Mouse (Mus musculus): ENCODE results near the gene Cdca5. TPM values are rescaled to one million over a fixed set of nuclear protein-coding genes. Genes with fewer than 3 reads are reported as not detected.

Gene Cdca5
- polyA plus RNA-seq, 1 experiment from 2014 or later, result 8.9 TPM

DNA sequence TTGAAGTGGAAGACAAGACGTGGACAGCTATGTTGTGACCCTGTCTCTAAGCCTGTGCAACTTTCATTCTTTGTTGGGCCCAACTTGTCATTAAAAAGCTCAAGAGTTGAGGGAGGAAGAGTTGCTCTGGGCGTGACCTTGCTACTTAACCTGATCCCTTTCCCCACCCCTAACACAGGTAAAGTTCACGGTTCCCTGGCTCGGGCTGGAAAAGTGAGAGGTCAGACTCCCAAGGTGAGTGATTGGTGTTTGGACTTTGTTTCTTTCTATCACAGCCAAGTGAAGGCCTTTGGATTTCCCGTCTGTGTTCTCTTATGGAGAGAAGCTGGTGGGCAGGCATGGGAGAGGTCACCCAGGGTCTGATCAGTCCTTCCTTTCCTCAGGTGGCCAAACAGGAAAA, 25.8 kb upstream of the Cdca5 start:
- no peaks in the 10 kb centered on the region for H3K27me3 ChIP-seq (replicated peaks; ENCODE audit: control insufficient read depth, insufficient read depth, low read length)
- no peak for ATAC-seq
- H3K27ac ChIP-seq (ENCODE audit: low read depth, low read length), result peak overlapping the region; percentile 51
- H3K9me3 ChIP-seq (ENCODE audit: control insufficient read depth), result no peaks in the 10 kb centered on the region
- WGBS, result 35% methylated on average over 5 of the region's 5 CpGs
- H3K4me1 ChIP-seq (replicated peaks; ENCODE audit: control insufficient read depth, insufficient read depth, low read length), result peaks cover 12% of the 10 kb centered on the region; the same call in 1 of the 2 replicates
- no peak for TF ChIP-seq CTCF (IDR thresholded peaks at IDR 0.05; ENCODE audit: low read depth)
- H3K36me3 ChIP-seq (ENCODE audit: control insufficient read depth, insufficient read depth), result peaks cover 19% of the 10 kb centered on the region
- peak overlapping the region; percentile 62 for H3K4me3 ChIP-seq (ENCODE audit: low read depth, low read length)
- peak overlapping the region; percentile 73 for H3K4me2 ChIP-seq (replicated peaks; ENCODE audit: low read depth)
- H3K9ac ChIP-seq (ENCODE audit: low read depth, low read length), result peak overlapping the region; percentile 63

DNA sequence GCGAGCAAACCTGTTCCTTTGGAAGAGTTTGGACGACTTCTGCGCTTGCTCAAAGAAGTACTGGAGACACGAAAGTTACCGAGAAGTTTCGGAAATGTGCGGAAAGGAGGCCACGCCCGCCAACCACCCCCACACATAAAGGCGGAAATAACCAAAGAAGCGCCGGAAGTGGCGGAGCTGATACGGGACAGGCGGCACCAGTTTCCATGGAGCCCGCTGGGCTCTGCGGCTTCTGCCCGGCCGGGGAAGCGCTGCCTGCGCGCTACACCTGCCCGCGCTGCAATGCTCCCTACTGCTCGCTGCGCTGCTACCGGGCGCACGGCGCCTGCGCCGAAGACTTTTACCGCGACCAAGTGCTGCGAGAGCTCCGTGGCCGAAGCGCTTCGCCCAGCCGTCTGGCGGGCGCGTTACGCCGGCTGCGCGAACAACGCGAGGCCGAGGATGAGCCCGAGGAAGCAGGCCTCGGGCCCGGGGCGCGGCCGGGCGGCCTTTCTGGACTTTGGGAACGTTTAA, 23.7 kb upstream of the Cdca5 start, which contains the start of gene Znhit2:
Gene Znhit2 (plus strand): TSS at position 172 of the 513 bp plus-strand sequence.
- peak within 1 kb of the TSS; percentile 96 for H3K4me2 ChIP-seq (replicated peaks; ENCODE audit: low read depth)
- H3K27ac ChIP-seq (ENCODE audit: low read depth, low read length), result peak within 1 kb of the TSS; percentile 94
- H3K4me1 ChIP-seq (replicated peaks; ENCODE audit: control insufficient read depth, insufficient read depth, low read length), result peaks cover 12% of the 10 kb centered on the region; the same call in 1 of the 2 replicates
- H3K36me3 ChIP-seq (ENCODE audit: control insufficient read depth, insufficient read depth), result 0 out of 2 replicates have a peak, but pooled peaks cover 3% of the 10 kb centered on the region
- peak; percentile 66 for ATAC-seq
- H3K9ac ChIP-seq (ENCODE audit: low read depth, low read length), result peak within 1 kb of the TSS; percentile 95
- no peaks in the 10 kb centered on the region for H3K27me3 ChIP-seq (replicated peaks; ENCODE audit: control insufficient read depth, insufficient read depth, low read length)
- under 1% methylated on average over 58 of the region's 58 CpGs for WGBS
- peak within 1 kb of the TSS; percentile 79 for H3K4me3 ChIP-seq (ENCODE audit: low read depth, low read length)
- no peaks in the 10 kb centered on the region for H3K9me3 ChIP-seq (ENCODE audit: control insufficient read depth)
- TF ChIP-seq CTCF (IDR thresholded peaks at IDR 0.05; ENCODE audit: low read depth), result peak; percentile 36

DNA sequence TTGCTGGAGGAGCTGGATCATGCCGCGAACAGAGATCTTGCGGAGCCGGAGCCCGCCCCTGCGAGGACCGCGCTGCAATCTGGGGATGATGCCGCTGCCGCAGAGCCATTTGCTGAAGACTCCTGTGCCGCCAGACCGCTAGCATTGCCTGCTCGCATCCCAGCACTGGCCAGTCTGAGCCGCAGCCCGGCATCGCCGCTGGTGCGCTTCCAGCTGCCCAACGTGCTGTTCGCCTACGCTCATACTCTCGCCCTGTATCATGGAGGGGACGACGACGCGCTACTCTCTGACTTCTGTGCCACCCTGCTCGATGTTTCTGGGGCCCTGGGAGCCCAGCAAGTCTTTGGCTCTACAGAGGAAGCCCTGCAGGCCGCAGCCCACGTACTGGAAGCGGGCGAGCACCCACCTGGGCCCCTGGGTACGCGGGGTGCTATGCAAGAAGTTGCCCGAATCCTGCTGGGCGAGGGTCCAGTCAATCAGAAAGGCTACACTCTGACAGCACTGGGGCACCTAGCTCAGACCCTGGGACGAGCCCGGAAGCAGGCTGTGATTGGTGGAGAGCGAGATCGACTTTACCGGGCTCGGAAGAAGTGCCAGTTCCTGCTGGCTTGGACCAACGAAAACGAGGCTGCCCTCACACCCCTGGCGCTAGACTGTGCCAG, 23.0 kb upstream of the Cdca5 start:
- Histone ChIP-seq H3K36me3 (ENCODE audit: control insufficient read depth, insufficient read depth) (0 out of 2 replicates have a peak, but pooled peaks cover 3% of the 10 kb centered on the region), H3K4me2 (replicated peaks; ENCODE audit: low read depth) (peak overlapping the region; percentile 96), H3K9ac (ENCODE audit: low read depth, low read length) (peak overlapping the region; percentile 95), H3K4me1 (replicated peaks; ENCODE audit: control insufficient read depth, insufficient read depth, low read length) (peaks cover 9% of the 10 kb centered on the region; the same call in 1 of the 2 replicates), H3K9me3 (ENCODE audit: control insufficient read depth) (no peaks in the 10 kb centered on the region), H3K27me3 (replicated peaks; ENCODE audit: control insufficient read depth, insufficient read depth, low read length) (no peaks in the 10 kb centered on the region), H3K27ac (ENCODE audit: low read depth, low read length) (peak overlapping the region; percentile 94), H3K4me3 (ENCODE audit: low read depth, low read length) (peak overlapping the region; percentile 79)
- WGBS, result under 1% methylated on average over 44 of the region's 44 CpGs
- no peak for ATAC-seq
- no peak for TF ChIP-seq CTCF (IDR thresholded peaks at IDR 0.05; ENCODE audit: low read depth)

DNA sequence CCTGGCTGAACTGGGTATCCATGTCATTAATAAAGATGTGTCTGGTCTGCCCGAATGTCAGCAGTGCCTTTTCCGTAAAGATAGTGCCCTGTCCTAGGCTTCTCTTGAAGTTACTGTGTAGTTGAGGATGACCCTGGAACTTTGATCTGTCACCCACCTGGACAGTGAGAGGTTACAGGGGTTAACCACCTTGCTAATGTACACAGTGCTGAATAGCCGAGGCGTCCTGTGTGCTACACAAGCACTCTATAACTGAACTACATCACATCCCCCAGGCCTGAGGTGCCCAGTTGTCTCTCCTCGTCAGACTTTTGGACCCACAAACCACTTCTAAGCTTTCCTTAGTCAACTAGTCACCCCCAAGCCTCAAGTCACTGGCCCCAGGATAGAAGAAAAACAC, 22.4 kb upstream of the Cdca5 start:
- WGBS, result 30% methylated on average over 5 of the region's 5 CpGs
- peak overlapping the region; percentile 95 for H3K9ac ChIP-seq (ENCODE audit: low read depth, low read length)
- H3K9me3 ChIP-seq (ENCODE audit: control insufficient read depth), result no peaks in the 10 kb centered on the region
- H3K27ac ChIP-seq (ENCODE audit: low read depth, low read length), result peak overlapping the region; percentile 94; the same call in 1 of the 2 replicates
- no peak for TF ChIP-seq CTCF (IDR thresholded peaks at IDR 0.05; ENCODE audit: low read depth)
- ATAC-seq, result no peak
- H3K4me2 ChIP-seq (replicated peaks; ENCODE audit: low read depth), result peak overlapping the region; percentile 96
- H3K4me3 ChIP-seq (ENCODE audit: low read depth, low read length), result peak overlapping the region; percentile 79
- no peaks in the 10 kb centered on the region for H3K27me3 ChIP-seq (replicated peaks; ENCODE audit: control insufficient read depth, insufficient read depth, low read length)
- 0 out of 2 replicates have a peak, but pooled peaks cover 3% of the 10 kb centered on the region for H3K36me3 ChIP-seq (ENCODE audit: control insufficient read depth, insufficient read depth)
- 0 out of 2 replicates have a peak, but pooled peaks cover 8% of the 10 kb centered on the region for H3K4me1 ChIP-seq (replicated peaks; ENCODE audit: control insufficient read depth, insufficient read depth, low read length)

DNA sequence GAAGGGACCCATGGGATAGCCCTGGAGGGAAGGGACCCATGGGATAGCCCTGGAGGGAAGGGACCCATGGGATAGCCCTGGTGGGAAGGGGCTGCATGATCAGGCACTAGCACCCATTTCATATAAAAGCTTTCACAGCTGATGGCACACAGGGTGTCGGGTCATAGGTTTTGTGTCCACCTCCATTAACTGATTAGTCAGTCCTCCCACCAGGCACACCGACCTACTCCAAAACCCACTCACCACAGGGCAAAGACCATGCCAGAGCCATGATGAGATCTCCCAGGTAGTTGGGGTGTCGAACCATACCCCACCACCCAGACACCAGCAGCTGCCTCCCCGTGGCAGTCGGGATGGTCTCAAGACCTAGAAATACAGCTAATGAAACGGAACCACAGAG, 21.7 kb upstream of the Cdca5 start:
- H3K36me3 ChIP-seq (ENCODE audit: control insufficient read depth, insufficient read depth), result 0 out of 2 replicates have a peak, but pooled peaks cover 3% of the 10 kb centered on the region
- WGBS, result 92% methylated on average over 6 of the region's 6 CpGs
- H3K9ac ChIP-seq (ENCODE audit: low read depth, low read length), result no peak overlapping the region
- no peak for ATAC-seq
- no peak for TF ChIP-seq CTCF (IDR thresholded peaks at IDR 0.05; ENCODE audit: low read depth)
- H3K4me2 ChIP-seq (replicated peaks; ENCODE audit: low read depth), result 0 out of 2 replicates have a peak overlapping the region, but pooled peaks have one; percentile 96
- H3K9me3 ChIP-seq (ENCODE audit: control insufficient read depth), result no peaks in the 10 kb centered on the region
- no peaks in the 10 kb centered on the region for H3K27me3 ChIP-seq (replicated peaks; ENCODE audit: control insufficient read depth, insufficient read depth, low read length)
- H3K27ac ChIP-seq (ENCODE audit: low read depth, low read length), result no peak overlapping the region
- H3K4me3 ChIP-seq (ENCODE audit: low read depth, low read length), result no peak overlapping the region
- 0 out of 2 replicates have a peak, but pooled peaks cover 8% of the 10 kb centered on the region for H3K4me1 ChIP-seq (replicated peaks; ENCODE audit: control insufficient read depth, insufficient read depth, low read length)

DNA sequence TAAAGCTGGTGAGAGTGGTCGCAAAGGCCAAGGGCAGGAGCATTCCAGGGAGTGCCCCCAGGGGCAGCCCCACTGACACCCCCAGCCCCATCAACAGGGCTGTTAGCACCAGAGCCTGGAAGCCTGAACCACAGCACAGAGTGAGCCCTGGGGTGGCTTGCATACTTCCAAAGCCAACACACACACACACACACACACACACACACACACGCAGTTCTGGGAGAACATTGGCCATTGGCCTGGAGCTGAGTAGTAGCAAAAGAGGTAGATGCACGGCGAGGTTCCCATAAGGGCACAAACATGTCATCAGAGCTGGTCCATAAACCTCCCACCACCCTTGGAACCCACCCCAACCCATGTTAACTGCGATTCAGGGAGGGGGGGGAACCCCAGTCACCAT, 18.2 kb upstream of the Cdca5 start:
- Histone ChIP-seq H3K27me3 (replicated peaks; ENCODE audit: control insufficient read depth, insufficient read depth, low read length) (no peaks in the 10 kb centered on the region), H3K27ac (ENCODE audit: low read depth, low read length) (no peak overlapping the region), H3K9ac (ENCODE audit: low read depth, low read length) (no peak overlapping the region), H3K4me2 (replicated peaks; ENCODE audit: low read depth) (peak overlapping the region; percentile 94), H3K4me3 (ENCODE audit: low read depth, low read length) (peak overlapping the region; percentile 50), H3K36me3 (ENCODE audit: control insufficient read depth, insufficient read depth) (peaks cover 28% of the 10 kb centered on the region), H3K9me3 (ENCODE audit: control insufficient read depth) (no peaks in the 10 kb centered on the region), H3K4me1 (replicated peaks; ENCODE audit: control insufficient read depth, insufficient read depth, low read length) (0 out of 2 replicates have a peak, but pooled peaks cover 8% of the 10 kb centered on the region)
- no peak for ATAC-seq
- TF ChIP-seq CTCF (IDR thresholded peaks at IDR 0.05; ENCODE audit: low read depth), result no peak
- 15% methylated on average over 5 of the region's 5 CpGs for WGBS

Measured in intestine, postnatal 0 days (tissue).